Mouse (Mus musculus): ENCODE results near the gene Cr2. TPM values are rescaled to one million over a fixed set of nuclear protein-coding genes. Genes with fewer than 3 reads are reported as not detected.
"Not testable (repeated sequence)": the region's sequence is repeated elsewhere in the genome, so short reads cannot be mapped to it uniquely, and the experiment has no call there.

The Cr2 gene
- total RNA-seq (2021) = under 1 TPM; 0.07 to 0.24 TPM
- long read RNA-seq, experiment 1 = 0 reads
- long read RNA-seq, experiment 2 = 0 reads

DNA sequence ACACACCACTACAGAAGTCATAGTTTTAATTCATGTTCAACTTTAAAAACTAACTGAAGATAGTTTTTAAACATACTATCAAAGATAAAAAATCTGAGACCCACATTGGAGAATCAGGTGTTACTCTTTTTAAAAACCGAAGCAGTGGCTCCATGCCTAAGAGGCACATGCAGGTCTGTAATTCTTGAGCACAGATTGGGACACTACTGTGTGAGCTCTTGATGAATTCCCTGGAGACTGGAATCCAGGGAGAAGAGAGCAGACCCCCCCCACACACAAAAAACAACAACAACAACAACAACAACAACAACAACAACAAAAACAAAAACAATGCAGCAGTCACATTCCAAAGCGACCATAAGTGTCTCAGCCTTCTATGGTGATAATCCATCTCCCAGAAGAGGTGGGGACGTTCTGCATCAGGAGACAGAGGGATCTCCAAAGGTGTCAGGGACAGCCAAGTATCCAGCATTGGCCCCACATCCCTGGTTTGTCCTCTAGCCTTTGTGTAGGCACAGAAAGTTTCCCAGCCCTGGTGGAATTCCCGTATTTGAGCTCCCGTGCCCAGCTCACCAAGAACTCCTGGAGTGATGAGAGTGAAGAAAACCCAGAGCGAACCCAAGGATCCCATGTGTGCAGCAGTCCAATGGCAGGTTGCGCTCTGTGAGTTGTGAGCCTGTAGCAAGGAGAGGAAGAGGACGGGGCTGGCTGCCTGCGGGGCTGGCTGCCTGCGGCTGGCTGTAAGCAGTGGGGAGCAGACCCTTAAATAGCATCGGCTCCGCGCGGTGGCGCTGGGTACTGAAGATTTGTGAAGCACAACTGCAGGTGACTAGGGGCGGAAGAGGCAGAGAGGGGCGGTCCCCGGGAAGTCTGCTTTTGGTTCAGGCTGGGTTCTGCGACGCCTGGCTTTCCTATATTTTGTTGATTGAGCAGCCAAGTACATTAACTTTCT lies at the start of gene Cr2:
Cr2 (minus strand) TSS at position 737 of the 952 bp plus-strand sequence.
- intact Hi-C loops (cut with DNase I) = no loop called here
- DNase-seq = peak; percentile 40 to 51

DNA sequence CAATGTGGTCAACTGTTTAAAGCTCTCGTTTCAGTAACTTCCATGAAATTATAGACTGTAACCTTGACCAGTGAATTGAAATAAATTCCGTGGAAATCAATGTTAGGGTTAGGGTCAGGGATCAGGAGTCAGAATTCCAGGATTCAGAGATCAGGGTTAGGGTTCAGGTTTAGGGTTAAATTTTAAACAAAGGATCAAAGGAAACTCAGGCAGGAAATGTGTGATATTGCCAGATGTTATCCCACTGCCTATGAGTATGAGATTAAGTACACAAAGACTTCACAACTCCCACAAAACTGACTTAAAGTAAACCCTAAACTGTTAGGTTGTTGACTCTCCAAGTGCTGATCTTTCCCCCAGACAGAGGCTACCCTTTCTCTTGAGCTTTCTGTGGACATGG lies 45.3 kb upstream of the Cr2 start:
- intact Hi-C loops (cut with DNase I) = no loop called here
- no peak for DNase-seq

- intact Hi-C loops (cut with DNase I); DNase-seq: not testable (repeated sequence)
Observed at GRCm38 (mm10) chr1:195212851-195213250, 36.3 kb upstream of the Cr2 start.

- no peak for DNase-seq
- intact Hi-C loops (cut with DNase I) = no loop called here
Observed at GRCm38 (mm10) chr1:195184746-195185145, 8.2 kb upstream of the Cr2 start.

- intact Hi-C loops (cut with DNase I) = no loop called here
- DNase-seq = no peak
Observed at GRCm38 (mm10) chr1:195164996-195165755, 11.3 kb downstream of the Cr2 start.

GRCm38 (mm10) chr1:195132070-195132469 lies 44.4 kb downstream of the Cr2 start:
- intact Hi-C loops (cut with DNase I) = loop anchor here (5.0 kb wide), 1 partner anchor 100 kb away; no protein-coding TSS in a partner anchor
- DNase-seq = peak in 1 of 2 experiments; percentile 10

DNA sequence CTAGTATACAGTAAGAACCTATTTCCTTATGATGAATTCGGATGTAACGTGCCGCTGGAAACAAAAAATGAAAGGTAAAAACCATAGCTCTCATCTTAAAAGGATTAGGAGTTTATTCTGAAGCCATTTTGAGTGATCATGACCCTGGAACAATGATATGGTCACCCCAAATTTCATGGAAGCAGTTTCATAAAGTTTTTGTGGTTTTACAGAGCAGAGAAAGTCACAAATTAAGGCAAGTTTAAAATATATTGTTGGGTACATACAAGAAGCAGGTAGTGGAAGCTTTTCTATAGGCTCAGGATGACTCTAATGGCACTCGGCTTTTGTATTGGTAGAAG lies 44.9 kb downstream of the Cr2 start:
- intact Hi-C loops (cut with DNase I) = loop anchor here (2.0 to 5.0 kb wide), 2 partner anchors 101 to 155 kb away; no protein-coding TSS in a partner anchor
- DNase-seq = no peak

DNA sequence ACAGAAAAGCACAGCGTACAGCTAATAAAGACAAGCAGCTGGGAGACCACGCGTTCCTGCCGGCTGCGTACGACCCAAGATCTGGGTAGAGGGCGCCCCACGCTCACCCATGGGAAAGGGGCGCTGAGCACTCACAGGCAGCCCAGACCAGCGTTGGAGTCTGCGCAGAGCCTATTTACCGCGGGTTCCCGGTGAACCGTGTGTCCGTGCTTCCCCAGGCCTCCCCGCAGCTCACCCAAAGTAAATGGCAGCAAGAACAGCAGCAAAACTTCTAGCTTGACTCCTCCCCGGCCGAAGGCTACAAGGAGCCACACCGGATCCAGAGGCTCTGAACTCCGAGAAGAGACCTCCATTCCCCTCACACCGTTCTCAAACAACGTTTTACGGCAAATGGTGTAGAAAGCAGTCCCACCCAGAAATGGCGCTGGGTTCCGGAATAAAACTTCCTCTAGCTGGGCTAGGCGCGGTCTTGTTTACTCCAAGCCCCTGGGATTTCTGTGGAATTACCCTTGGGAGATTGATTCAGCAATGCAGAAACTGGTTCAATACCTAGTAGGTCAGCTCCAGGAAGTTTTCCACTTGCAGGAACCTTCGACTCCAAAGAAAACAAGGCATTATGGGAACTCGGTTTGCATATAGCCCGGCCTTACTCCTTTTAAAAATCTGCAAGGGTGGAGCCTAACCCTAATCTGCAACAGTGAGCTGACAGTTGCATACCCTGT lies 45.4 kb downstream of the Cr2 start, which contains the start of gene Cr1l:
Cr1l (minus strand) TSS at position 634 of the 722 bp plus-strand sequence.
- peak; percentile 86 to 88 for DNase-seq
- intact Hi-C loops (cut with DNase I) = loop anchor here (2.0 to 5.0 kb wide), 2 partner anchors 101 to 154 kb away; no protein-coding TSS in a partner anchor

GRCm38 (mm10) chr1:195130479-195130878 lies 46.0 kb downstream of the Cr2 start:
- intact Hi-C loops (cut with DNase I) = loop anchor here (2.0 to 5.0 kb wide), 2 partner anchors 102 to 154 kb away; no protein-coding TSS in a partner anchor
- DNase-seq = peak in 1 of 2 experiments; percentile 4

GRCm38 (mm10) chr1:195129867-195130266 lies 46.6 kb downstream of the Cr2 start:
- no peak for DNase-seq
- intact Hi-C loops (cut with DNase I) = loop anchor here (2.0 to 5.0 kb wide), 2 partner anchors 102 to 153 kb away; no protein-coding TSS in a partner anchor

GRCm38 (mm10) chr1:195114414-195114813 lies 62.1 kb downstream of the Cr2 start:
- intact Hi-C loops (cut with DNase I) = no loop called here
- no peak for DNase-seq

- intact Hi-C loops (cut with DNase I) = no loop called here
- DNase-seq = no peak
Observed at GRCm38 (mm10) chr1:195113621-195114020, 62.9 kb downstream of the Cr2 start.

DNA sequence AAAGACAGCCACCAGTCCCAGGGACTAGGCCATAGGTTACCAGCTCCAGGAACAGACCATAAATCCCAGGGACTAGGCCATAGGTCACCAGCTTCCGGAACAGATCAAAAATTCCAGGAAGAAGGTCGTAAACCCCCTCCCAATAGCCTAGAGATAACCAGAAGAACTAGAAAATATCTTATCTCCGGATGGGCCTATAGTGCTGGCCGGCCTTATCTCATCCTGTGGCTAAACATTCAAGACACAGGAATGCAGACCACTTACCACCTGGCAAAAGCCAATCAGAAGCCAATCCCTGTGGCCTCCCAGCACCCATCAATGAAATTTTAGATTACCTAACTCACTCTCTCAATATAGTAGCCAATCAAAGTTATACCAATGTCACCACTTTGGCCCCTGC lies 75.8 kb downstream of the Cr2 start:
- no peak for DNase-seq
- intact Hi-C loops (cut with DNase I) = no loop called here

DNA sequence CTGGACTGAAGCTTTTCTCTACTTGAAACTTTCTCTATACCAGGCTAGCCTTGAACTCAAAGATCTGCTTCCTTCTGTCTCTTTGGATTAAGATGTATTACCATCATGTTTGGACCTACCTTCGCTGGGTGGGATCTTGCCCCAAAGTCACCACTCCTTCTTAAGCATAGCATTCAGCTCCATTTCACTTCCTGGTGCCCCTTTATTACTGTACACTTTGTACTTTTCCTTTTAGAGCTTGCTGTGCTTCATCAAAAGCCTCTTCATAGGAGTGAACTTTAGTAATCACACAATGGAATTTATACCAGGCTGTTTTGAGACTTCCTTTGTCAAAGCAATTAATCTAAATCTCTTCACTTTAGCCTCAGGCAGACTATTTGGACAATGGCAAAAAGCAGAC lies 78.5 kb downstream of the Cr2 start:
- intact Hi-C loops (cut with DNase I) = loop anchor here (10.0 kb wide), 1 partner anchor 123 kb away; no protein-coding TSS in a partner anchor
- no peak for DNase-seq

- intact Hi-C loops (cut with DNase I) = loop anchor here (10.0 kb wide), 1 partner anchor 117 kb away; no protein-coding TSS in a partner anchor
- peak; percentile 61 to 76 for DNase-seq
Observed at GRCm38 (mm10) chr1:195092220-195092720, 84.2 kb downstream of the Cr2 start, which contains the start of gene Cd46. Gene Cd46, minus strand, starts transcription at chr1:195092249.

DNA sequence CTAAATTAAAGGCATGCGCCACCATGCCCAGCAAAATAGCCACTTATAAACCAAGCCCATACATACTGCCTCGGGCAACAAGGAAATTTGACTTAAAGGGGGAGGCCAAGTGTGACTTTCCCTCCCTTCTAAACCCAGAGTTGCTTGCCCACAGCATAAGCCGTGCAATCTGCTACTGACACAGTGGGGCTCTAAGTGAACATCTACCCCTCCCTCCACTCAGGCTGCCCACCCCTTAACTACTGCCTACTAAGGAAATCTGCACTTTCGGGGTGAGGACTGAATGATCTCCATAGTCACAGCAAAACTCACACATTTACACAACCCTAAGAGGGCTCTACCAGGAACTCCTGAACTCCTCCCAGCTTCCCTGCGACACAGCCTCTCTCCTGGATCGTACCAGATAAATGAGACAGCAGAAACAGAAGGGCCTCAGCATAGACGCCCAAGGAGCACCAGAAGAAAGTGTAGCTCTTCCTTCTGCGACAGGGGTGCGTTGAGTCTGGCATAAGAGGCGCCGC lies 84.8 kb downstream of the Cr2 start:
- intact Hi-C loops (cut with DNase I) = loop anchor here (10.0 kb wide), 1 partner anchor 117 kb away; no protein-coding TSS in a partner anchor
- no peak for DNase-seq
